Mouse (Mus musculus) brain, embryonic 18.5 days (tissue): Measurements from ENCODE around the gene Map2k3.

ENCODE experiments used
- DNase-seq: peaks from one replicate; pipeline ENCODE4 v3.0.0-alpha.2; 2012; ENCODE audit warnings: low read depth, low spot score

Gene Map2k3

GRCm38 (mm10) chr11:60958948-60959347, 27.1 kb downstream of the Map2k3 start:
- no peak for DNase-seq

GRCm38 (mm10) chr11:60961176-60961575, 29.3 kb downstream of the Map2k3 start:
- DNase-seq, result no peak

GRCm38 (mm10) chr11:60962709-60963108, 30.9 kb downstream of the Map2k3 start:
- no peak for DNase-seq

- DNase-seq, result no peak
Measured at GRCm38 (mm10) chr11:60966974-60967373, 35.1 kb downstream of the Map2k3 start.

GRCm38 (mm10) chr11:60975097-60975496, 43.3 kb downstream of the Map2k3 start:
- DNase-seq, result no peak

GRCm38 (mm10) chr11:60976234-60976633, 44.4 kb downstream of the Map2k3 start:
- no peak for DNase-seq

- DNase-seq, result no peak
Measured at GRCm38 (mm10) chr11:60976742-60977141, 44.9 kb downstream of the Map2k3 start.

GRCm38 (mm10) chr11:60977153-60977552, 45.3 kb downstream of the Map2k3 start:
- no peak for DNase-seq

- DNase-seq, result no peak
Measured at GRCm38 (mm10) chr11:60978658-60979057, 46.8 kb downstream of the Map2k3 start.

GRCm38 (mm10) chr11:60979788-60980187, 48.0 kb downstream of the Map2k3 start:
- DNase-seq, result no peak

- no peak for DNase-seq
Measured at GRCm38 (mm10) chr11:60981693-60982486, 50.1 kb downstream of the Map2k3 start.

- DNase-seq, result no peak
Measured at GRCm38 (mm10) chr11:60984912-60985558, 53.2 kb downstream of the Map2k3 start.

GRCm38 (mm10) chr11:60990428-60990827, 58.6 kb downstream of the Map2k3 start:
- no peak for DNase-seq
